Mouse (Mus musculus) liver, adult 2 months (tissue): ENCODE data around the gene Rrad. TPM values are rescaled to one million over a fixed set of nuclear protein-coding genes. Genes with fewer than 3 reads are reported as not detected.

ENCODE experiments used
- DNase-seq: peaks from one replicate; pipeline ENCODE4 v3.0.0-alpha.2; 2011; ENCODE audit warnings: low read depth, low spot score; ENCODE audit errors: extremely low read depth
- H3K27ac ChIP-seq: fragments of 200-500 bp; replicated peaks from 2 replicates; pipeline ENCODE4 v1.5.1; 2012; ENCODE audit warnings: low read depth, mild to moderate bottlenecking, control low read depth, inconsistent platforms, low read length; ENCODE audit not compliant: insufficient read depth
- H3K27me3 ChIP-seq: fragments of 200-500 bp; 2 replicates; pipeline ENCODE4 v1.6.1; 2012; ENCODE audit warnings: mild to moderate bottlenecking, moderate library complexity, low read length, inconsistent platforms; ENCODE audit not compliant: control insufficient read depth, insufficient read depth
- H3K36me3 ChIP-seq: fragments of 200-500 bp; 2 replicates; pipeline ENCODE4 v1.6.1; 2012; ENCODE audit warnings: low read length, inconsistent platforms; ENCODE audit not compliant: control insufficient read depth, insufficient read depth
- H3K4me1 ChIP-seq: fragments of 200-500 bp; 2 replicates; pipeline ENCODE4 v1.6.1; 2011; ENCODE audit warnings: low read length; ENCODE audit not compliant: control insufficient read depth, insufficient read depth
- H3K4me3 ChIP-seq: fragments of 200-500 bp; 2 replicates; pipeline ENCODE4 v1.5.1; 2011; ENCODE audit warnings: low read depth, mild to moderate bottlenecking, control low read depth, low read length, moderate library complexity; ENCODE audit not compliant: insufficient read depth
- H3K79me2 ChIP-seq: fragments of 200-500 bp; 2 replicates; pipeline ENCODE4 v1.6.1; 2012; ENCODE audit warnings: inconsistent platforms, mild to moderate bottlenecking, low read length, moderate library complexity; ENCODE audit not compliant: control insufficient read depth, insufficient read depth
- H3K9ac ChIP-seq: fragments of 200-500 bp; 2 replicates; pipeline ENCODE4 v1.6.1; 2012; ENCODE audit warnings: low read depth, mild to moderate bottlenecking, control low read depth, inconsistent platforms, low read length
- CTCF ChIP-seq: fragments of 200-500 bp; IDR thresholded peaks from 2 replicates; pipeline ENCODE4 v1.5.1; 2011; ENCODE audit warnings: low read depth, low read length, control low read depth
- POLR2A ChIP-seq: fragments of 200-500 bp; IDR thresholded peaks from 2 replicates; pipeline ENCODE4 v1.6.1; 2011; ENCODE audit warnings: low read length, control low read depth; ENCODE audit not compliant: insufficient read depth; ENCODE audit errors: extremely low read depth
- WGBS: fragments of 180-500 bp; shearing (Covaris S2); methylation state at CpG from one replicate; pipeline ENCODE4 v1.1.7; 2018; 5-methylcytosine and 5-hydroxymethylcytosine counted together
- polyA plus RNA-seq: library from polyadenylated mRNA; depleted of rRNA; stranded (reverse); fragments of >200 nt; gene quantifications from 2 replicates; pipeline ENCODE4 v1.2.3, GENCODE M21; 2012
- total RNA-seq: library from RNA; depleted of rRNA; stranded (reverse); fragments of >200 nt; gene quantifications from 2 replicates; pipeline ENCODE4 v1.2.3, GENCODE M21; 2014

Gene Rrad
- total and polyA plus RNA-seq, 2 experiments: 0.23 to 0.46 TPM

GRCm38 (mm10) chr8:104641426-104642323 is 10.5 kb upstream of the Rrad start, which contains the start of gene Ciao2b:
TSS of gene Ciao2b (minus strand) at chr8:104641965.
- under 1% methylated on average over 66 of the region's 66 CpGs for WGBS
- peaks cover 10% of the 10 kb centered on the region for H3K4me1 ChIP-seq

GRCm38 (mm10) chr8:104640831-104641370 is 9.8 kb upstream of the Rrad start:
- DNase-seq: peak; percentile 50
- TF ChIP-seq POLR2A (no peak), CTCF (no peak)
- no peaks in the 10 kb centered on the region; the same call in 1 of the 2 replicates for H3K36me3 ChIP-seq
- 1% methylated on average over 25 of the region's 25 CpGs for WGBS
- no peaks in the 10 kb centered on the region for H3K79me2 ChIP-seq
- H3K4me3 ChIP-seq: peak overlapping the region; percentile 87
- peak overlapping the region; percentile 43 for H3K27ac ChIP-seq
- H3K9ac ChIP-seq: peak overlapping the region; percentile 85
- H3K27me3 ChIP-seq: no peaks in the 10 kb centered on the region
- H3K4me1 ChIP-seq: peaks cover 10% of the 10 kb centered on the region

More at GRCm38 (mm10) chr8:104641426-104642323, 10.5 kb upstream of the Rrad start, which contains the start of gene Ciao2b:
- Histone ChIP-seq H3K4me3 (peak within 1 kb of the TSS; percentile 87), H3K27me3 (no peaks in the 10 kb centered on the region), H3K27ac (peak within 1 kb of the TSS; percentile 81), H3K9ac (peak within 1 kb of the TSS; percentile 85), H3K79me2 (no peaks in the 10 kb centered on the region), H3K36me3 (no peaks in the 10 kb centered on the region; the same call in 1 of the 2 replicates)
- DNase-seq: peak; percentile 78
- TF ChIP-seq POLR2A (peak; percentile 44; the same call in 1 of the 2 replicates), CTCF (no peak)

GRCm38 (mm10) chr8:104640241-104640640 is 9.1 kb upstream of the Rrad start:
- Histone ChIP-seq H3K79me2 (no peaks in the 10 kb centered on the region), H3K4me3 (no peak overlapping the region), H3K4me1 (peaks cover 10% of the 10 kb centered on the region), H3K27ac (no peak overlapping the region), H3K27me3 (no peaks in the 10 kb centered on the region), H3K9ac (no peak overlapping the region), H3K36me3 (no peaks in the 10 kb centered on the region; the same call in 1 of the 2 replicates)
- DNase-seq: no peak
- TF ChIP-seq CTCF (no peak), POLR2A (no peak)
- 69% methylated on average over 7 of the region's 7 CpGs for WGBS

- no peaks in the 10 kb centered on the region for H3K79me2 ChIP-seq
- 91% methylated on average over 6 of the region's 6 CpGs for WGBS
- H3K27me3 ChIP-seq: no peaks in the 10 kb centered on the region
- no peak overlapping the region for H3K27ac ChIP-seq
- H3K4me3 ChIP-seq: no peak overlapping the region
- H3K4me1 ChIP-seq: peaks cover 10% of the 10 kb centered on the region
- no peak overlapping the region for H3K9ac ChIP-seq
- DNase-seq: no peak
- TF ChIP-seq CTCF (no peak), POLR2A (no peak)
- H3K36me3 ChIP-seq: no peaks in the 10 kb centered on the region; the same call in 1 of the 2 replicates
Measured at GRCm38 (mm10) chr8:104638010-104638409, 6.9 kb upstream of the Rrad start.

GRCm38 (mm10) chr8:104635004-104635710 is 4.0 kb upstream of the Rrad start:
- Histone ChIP-seq H3K79me2 (no peaks in the 10 kb centered on the region), H3K27ac (no peak overlapping the region), H3K27me3 (peaks cover 7% of the 10 kb centered on the region), H3K4me3 (no peak overlapping the region), H3K36me3 (no peaks in the 10 kb centered on the region; the same call in 1 of the 2 replicates), H3K9ac (no peak overlapping the region), H3K4me1 (peaks cover 6% of the 10 kb centered on the region; the same call in 1 of the 2 replicates)
- no peak for TF ChIP-seq CTCF
- no peak for DNase-seq
- WGBS: 86% methylated on average over 3 of the region's 3 CpGs
